Mouse (Mus musculus) neural tube, embryonic 10.5 days (tissue): ENCODE results near the gene Mettl27.
"Not testable (repeated sequence)": the region's sequence is repeated elsewhere in the genome, so short reads cannot be mapped to it uniquely, and the experiment has no call there.

Experiments used
- DNase-seq: peaks from one replicate; pipeline ENCODE4 v3.0.0-alpha.2; 2017; ENCODE audit warnings: low spot score; ENCODE audit errors: extremely low spot score

Gene Mettl27

DNA sequence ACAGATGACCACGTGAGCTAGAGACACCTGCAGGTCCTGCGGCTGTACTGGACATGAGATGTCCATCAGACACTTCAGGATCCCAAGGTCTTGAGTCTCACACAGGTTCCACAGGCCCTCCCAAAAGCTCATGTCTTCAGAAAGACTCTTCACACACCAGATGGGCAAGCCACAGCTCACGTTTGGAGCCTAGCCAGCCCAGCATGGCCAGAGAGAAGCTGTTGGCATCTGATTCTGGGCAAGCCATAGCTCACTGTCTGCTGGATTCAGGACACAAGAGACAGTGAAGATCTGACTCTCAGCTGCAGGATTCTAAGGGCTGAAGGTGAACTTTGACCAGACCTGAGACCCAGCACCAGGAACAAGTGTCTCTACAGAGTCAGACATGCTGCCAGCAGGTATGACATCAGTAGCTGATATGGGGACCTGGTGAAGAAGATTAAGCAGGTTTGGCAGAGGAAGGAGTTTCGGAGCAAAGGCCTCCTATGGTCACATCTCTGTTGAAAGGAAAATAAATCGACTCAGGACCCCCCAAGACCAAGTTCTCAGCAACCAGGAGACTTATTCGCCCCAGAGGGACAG, 12.0 kb upstream of the Mettl27 start:
- no peak for DNase-seq

DNA sequence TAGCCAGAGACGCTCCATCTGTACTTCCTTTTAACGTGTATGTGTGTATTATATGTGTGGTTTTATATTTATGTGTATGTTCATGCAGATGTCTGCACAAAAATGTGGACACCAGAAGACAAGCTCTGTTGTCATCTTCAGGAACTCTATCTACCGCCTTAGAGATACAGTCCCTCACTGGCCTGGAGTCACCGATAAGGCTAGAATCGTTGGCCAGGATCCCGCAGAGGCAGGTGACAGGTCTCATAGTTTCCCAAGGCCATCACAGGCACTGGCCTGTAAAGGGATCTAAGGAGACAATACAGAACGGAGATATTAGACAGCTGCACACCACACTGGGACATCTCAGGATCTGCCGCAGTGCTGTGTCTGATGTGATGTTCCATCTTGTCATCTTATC, 11.1 kb upstream of the Mettl27 start:
- no peak for DNase-seq

DNA sequence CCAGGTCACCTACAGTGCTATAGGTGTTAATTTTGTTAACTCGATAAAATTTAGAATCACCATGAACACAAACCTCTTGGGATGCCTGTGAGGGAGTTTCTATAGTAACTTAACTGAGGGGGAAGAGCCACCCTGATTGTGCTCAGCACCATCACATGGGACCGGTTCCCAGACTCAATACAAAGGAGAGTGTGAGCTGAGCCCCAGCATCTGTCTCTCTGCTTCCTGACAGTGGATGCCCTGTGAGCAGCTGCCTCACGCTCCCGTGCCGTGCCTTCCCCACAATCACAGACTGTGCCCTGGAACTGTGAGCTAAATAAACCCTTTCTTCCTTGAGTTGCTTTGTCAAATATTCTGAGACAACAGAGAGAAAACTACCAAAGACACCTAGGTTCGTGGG, 9.0 kb upstream of the Mettl27 start:
- no peak for DNase-seq

DNA sequence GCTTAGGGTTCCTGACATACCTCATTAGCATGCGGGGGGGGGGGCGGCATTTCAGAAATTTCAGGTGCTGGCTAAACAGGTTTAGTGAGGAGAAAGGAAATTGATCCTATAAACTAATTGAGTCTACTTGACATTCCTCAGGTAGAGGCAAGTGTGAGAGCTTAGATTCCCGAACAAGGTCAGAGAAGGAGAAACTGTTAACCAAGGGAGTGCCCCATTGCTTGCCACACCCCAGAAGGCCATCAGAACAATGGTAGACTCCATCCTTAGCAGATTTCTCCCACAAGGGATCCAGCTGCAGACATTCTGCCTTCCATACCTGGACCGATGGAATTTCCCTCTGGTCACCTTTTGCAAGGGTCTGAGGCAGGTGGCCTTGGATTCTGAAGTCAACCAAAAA, 5.4 kb upstream of the Mettl27 start:
- no peak for DNase-seq

DNA sequence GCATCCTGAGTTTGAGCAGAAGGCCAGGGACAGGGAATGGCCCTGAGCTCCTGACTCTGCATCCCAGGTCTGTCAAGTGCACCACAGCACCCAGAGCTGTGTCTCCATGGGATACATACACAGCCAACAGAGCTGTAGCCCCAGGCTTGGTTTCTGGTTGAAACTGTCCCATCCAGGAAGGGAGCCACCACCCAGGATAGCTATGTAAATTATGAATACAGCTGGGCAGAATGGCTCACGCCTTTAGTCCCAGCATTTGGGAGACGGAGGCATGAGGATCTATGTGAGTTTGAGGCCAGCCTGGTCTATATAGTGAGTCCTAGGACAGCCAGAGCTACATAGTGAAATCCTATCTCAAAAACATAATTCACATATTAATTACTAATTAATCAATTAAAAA, 2.2 kb upstream of the Mettl27 start:
- no peak for DNase-seq

DNA sequence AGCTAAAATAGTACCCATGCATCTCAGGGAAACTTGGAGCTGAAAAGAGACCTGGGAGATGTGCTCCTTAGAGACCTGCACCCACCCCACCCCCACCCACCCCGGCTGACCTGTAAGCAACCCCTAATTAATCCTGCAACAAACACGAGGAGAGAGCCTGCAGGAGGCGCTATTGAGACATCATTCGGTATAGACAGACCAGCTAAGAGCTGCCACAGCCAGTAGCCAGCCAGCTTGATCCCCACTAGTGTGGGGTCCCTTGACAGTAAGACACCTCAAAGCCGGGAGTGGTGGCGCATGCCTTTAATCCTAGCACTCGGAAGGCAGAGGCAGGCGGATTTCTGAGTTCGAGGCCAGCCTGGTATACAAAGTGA, 722 bp downstream of the Mettl27 start:
- DNase-seq, result peak; percentile 57

DNA sequence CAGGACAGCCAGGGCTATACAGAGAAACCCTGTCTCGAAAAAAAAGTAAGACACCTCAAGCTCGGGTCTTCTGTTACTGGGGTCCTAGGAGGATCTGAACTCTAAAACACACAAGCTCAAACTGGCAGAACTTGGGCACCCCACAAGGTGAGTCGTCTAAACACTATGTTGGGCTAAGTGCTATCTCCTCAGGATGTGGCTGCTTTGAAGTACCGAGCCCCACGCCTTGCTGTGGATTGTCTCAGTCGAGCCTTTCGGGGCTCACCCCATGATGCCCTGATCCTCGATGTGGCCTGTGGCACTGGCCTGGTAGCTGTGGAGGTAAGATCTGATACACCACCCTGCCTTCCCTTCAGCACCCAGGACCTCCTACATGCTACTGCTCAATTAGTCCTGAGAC, 1.1 kb downstream of the Mettl27 start:
- DNase-seq, result no peak

DNA sequence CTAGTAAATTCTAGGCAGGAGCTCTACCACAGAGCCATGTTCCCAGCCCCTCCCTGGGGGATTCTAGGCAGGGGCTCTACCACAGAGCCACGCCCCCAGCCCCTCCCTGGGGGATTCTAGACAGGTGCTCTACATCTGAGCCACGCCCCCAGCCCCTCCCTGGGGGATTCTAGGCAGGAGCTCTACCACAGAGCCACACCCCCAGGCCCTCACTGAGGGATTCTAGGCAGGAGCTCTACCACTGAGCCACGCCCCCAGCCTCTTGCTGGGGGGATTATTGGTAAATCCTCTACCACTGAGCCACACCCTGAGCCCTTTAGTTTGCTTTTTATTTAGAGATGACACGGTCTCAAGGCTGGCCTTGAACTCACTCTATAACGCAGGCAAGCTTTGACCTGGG, 1.5 kb downstream of the Mettl27 start:
- DNase-seq, result not testable (repeated sequence)

DNA sequence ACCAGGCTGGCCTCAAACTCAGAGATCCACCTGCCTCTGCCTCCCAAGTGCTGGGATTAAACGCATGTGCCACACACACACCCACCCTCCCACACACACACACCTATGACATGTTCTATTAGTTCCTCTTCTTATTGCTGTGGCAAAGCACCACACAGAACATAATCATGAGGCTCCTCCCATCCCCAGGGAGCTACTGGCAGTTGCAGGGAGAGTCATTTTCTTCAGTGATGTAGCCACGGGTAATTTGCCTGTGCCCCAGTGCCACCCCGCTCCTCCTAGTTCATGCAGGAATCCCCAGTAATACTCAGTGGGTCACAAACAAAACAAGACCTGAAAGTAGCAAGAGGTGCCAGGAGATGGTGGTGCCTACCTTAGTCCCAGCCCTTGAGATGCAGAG, 2.5 kb downstream of the Mettl27 start:
- no peak for DNase-seq

DNA sequence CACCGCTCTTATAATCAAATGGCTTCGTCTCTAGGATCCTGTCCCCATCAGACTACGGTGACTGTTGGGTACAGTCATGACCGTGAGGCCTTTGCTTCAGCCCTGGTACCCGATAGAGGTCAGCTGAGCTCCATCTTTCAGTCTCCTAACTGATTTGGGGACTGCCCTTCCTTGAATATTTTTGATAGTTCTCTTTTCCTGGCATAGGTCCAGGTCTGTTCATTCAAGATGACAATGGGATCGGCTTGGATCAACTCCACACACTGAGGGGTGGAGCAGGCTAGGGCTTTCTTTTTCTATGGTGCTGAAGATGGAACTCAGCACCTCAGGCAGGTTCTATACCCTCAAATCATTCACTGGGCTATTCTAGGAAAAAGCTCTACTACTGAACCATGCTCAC, 3.9 kb downstream of the Mettl27 start:
- no peak for DNase-seq

DNA sequence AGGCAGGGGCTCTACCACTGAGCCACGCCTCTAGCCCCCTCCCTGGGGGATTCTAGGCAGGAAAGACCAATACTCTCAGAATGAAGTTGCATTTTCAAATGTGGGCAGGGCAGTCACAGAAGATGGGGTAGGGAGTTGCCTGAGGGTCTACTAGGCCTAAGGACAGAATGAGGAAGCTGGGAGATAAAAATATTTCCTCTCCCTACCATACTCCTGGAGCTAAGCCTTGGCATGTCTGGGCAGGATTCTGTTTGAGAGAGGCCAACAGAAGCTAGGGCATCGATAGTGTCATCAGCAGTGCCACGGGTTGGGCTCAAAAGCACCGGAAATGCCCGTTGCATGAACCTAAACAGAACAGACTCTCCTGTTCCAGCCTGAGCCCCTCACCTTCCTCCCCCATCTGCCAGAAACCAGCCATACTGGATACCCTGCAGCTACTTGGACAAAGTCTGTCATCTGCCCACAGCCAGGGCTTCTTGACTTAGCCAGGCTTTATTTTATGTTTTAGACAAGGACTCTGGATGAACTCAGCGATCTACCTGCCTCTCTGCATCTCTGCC, 4.5 kb downstream of the Mettl27 start:
- no peak for DNase-seq

DNA sequence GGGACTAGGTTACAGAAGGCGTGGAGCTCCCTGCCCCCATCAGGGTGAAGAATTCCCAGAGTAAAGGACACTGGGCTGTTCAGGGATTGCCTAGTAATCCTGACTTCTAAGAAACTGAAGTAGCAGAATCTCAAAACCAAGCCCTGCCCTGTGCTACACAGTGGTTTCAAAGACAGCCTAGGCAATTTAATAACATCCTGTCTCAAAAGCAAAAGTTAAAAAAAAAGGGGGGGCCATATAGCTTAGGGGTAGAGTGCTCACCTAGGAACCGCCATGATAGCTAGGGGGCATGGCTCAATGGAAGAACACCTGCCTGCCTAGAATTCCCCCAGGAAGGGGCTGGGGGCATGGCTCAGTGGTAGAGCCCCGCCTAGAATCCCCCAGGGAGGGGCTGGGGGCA, 6.9 kb downstream of the Mettl27 start:
- DNase-seq, result no peak

DNA sequence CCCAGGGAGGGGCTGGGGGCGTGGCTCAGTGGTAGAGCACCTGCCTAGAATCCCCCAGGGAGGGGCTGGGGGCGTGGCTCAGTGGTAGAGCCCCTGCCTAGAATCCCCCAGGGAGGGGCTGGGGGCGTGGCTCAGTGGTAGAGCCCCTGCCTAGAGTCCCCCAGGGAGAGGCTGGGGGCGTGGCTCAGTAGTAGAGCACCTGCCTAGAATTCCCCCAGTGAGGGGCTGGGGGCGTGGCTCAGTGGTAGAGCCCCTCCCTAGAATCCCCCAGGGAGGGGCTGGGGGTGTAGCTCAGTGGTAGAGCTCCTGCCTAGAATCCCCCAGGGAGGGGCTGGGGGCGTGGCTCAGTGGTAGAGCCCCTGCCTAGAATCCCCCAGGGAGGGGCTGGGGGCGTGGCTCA, 7.4 kb downstream of the Mettl27 start:
- not testable (repeated sequence) for DNase-seq

DNA sequence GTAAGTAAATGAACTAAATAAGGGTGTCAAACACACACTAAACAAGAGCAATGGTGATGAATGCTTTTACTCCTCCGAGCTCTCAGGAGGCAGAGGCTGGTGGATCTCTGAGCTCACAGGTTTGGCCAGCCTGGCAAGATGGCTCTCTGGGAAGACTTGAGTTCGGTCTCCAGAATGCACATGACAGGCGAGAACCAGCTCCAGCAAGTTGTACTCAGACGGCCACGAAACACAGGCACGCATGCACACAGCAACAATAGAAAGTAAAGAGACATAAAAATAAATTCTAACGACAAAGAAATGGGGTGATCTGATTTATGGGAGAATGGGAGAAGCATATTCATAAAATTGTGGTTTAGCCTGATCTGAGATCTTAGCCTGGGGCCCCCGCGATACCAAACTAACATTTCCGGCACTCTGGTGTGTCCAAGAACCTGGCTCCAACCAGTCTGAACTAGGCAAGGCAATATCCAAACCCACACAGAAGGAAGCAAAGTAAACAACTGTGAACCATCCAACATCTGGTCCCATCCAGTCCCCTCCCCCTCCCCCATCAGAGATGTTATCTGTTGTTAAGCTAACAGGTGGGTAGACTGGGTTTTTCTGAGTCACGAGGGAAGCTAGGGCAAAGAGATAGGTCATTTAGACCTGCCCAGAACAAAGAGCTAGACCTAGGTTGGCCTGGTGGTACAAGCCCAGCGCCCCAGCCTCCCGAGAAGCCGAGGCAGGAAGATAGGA, 9.5 kb downstream of the Mettl27 start:
- DNase-seq, result no peak

DNA sequence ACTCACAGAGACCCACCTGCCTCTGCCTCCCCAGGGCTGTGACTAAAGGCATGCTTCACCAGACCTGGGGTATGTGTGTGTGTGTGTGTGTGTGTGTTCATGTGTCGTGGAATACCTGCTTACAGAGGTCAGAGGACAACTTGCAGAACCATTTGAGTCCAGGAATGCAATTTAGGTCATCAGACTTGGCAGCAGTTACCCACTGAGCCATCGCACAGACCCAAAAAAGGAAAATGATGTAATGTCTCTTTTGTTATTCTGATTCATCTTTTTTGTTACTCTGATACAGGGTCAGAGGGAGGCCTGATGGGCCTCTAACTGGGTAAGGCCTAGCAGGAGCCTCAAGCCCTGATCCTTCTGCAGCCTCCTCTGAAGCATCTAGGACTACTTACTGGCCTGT, 10.6 kb downstream of the Mettl27 start:
- no peak for DNase-seq

DNA sequence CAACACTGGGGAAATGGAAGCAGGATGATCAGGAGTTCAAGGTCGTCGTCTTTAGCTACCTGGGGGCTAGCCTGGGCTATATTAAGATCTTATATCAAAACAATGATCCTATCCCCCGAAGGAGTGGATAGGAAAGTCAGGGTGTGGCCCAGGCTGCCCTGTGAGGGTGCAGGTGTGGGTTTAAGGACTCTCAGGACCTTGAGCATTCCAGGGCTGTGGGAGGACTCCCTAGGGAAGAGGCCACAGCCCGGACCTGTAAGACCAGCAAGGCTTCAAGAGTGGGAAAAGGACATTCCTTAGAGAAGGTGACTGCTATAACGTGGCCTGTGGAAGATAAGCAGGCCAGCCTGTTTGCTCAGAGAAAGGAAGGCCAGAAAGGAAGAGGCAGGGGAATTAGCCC, 12.0 kb downstream of the Mettl27 start:
- no peak for DNase-seq

DNA sequence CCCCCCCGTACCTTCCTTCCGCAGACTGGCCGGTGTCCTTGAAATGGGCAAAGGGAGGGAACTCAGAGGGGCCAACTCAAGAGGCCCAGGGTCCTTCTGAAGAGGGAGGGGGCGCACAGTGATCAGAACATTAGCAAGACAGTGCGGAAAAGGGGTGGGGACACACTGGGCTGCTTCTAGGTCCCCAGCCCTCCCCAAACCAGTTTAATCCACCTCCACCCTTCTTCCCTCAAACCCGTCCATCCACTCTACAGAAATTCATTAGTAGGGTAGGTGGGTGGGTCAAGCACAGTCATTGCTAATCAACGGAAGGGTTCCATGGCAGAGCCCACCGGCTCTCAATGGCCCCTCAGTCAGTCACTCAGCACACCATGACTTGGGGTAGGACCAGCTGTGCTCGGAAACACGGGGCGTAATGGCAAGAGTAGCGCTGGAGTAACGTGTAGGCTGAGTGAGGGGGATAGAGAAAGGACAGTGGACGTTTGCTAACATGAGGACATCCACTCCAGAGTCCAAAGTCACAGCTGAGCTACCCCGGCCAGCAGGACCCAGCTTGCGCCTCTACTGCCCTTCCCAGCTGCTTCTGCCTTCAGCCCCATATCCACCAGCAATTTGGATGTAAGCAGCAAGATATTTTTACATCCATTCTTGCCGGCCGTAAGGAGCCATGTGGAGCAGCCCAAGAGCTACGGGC, 13.2 kb downstream of the Mettl27 start:
- DNase-seq, result no peak

DNA sequence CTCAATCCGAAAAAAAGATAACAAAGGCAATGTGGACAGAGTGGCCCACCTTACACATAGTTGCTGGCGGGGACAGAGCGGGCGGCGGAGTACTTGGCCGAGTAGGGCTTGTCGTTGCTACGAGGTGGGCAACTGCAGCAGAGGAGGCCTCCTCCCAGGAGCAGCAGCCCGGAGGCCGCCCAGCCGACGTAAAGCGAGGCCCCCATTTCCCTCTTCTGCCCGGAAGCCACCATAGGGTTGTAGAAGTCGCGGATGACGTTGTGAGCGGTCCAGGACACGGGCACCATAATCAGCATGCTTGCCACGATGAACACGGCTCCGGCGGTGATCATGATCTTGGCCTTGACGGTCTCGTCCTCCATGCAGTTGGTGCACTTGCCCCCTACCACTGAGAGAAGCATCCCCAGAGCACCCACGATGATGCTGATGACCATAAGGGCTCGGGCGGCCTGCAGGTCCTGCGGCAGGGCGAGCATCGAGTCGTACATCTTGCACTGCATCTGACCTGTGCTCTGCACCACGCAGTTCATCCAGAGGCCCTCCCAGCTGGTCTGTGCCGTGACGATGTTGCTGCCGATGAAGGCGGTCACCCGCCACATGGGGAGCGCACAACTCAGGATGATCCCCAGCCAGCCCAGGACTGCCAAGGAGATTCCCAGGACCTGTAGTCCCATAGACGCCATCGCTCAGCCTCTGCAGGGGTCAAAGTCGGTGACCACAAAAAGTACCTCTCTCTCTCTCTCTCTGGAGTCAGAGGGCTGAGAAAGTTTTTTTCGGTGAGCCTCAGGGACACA, 14.1 kb downstream of the Mettl27 start:
- DNase-seq, result no peak

DNA sequence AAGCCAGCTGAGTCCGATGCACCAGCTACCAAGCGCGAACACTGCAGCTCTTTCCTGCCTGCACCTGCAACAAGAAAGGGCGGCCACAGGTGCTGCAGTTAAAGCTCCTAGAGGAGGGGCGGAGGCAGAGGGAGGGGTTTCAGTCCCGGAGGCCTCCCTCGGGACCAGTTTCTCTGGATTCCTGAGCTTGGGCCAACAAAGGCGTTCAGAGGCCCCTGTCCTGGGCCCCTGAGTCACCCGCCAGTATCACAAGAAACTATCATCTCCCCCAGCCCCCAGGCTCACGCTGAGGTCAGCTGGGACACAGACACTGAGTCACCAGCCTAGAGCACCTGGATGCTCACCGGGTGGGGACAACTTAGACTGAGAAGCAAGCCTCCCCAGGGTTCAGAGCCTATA, 14.7 kb downstream of the Mettl27 start, which contains the start of gene Cldn4:
Gene Cldn4 (minus strand): TSS at position 78 of the 399 bp plus-strand sequence.
- DNase-seq, result peak; percentile 25

DNA sequence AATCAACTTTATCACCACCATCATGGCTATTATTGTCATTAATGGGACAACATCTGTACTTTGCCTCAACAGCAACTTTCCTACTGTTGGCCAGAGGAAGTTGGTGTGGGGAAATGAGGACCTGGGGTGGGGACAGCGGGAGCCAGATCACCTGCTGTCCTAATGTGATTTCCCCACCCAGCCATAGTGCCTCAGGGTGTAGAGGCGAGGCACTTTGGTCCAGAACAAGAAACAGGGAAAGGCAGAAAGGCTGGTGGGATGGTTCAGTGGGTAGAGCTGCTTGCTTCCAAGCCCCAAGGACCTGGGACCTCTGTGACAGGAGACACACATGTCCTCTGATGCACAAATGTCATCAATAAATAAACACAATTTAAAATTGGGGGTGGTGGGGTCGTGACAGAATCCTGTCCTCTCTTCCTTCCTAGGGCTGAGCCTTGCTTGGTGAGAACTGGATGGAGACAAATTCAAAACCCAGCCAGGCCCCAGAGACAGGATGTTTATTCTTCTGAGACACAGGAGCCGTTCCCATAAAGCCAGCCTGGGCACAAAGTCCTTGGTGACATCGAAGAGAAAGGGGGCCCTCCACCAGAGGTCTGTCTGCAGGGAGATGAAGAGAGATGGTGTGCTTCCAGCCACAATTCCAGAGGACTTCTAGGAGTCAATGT, 15.4 kb downstream of the Mettl27 start:
- DNase-seq, result no peak

DNA sequence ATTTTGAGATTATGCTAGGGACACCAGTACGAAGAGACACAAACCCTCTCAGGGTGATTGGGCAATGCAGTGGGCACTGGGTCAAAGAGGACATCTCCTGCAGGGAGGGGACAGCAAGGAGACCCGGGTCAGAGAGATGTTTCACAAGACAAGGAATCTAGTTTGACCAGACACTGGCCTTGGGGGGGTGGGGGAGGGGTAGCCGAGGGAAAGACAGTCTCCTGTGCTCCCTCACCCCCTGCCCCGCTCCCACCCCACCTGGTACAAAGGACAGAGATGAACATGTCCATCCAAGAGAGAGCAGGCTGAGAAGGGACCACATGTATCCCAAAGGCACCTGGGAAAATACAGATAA, 15.9 kb downstream of the Mettl27 start:
- DNase-seq, result no peak
